Mouse (Mus musculus) neutrophil, adult 83 days (primary cell): ENCODE measurements around the gene Olfr1215. TPM values are rescaled to one million over a fixed set of nuclear protein-coding genes. Genes with fewer than 3 reads are reported as not detected.

ENCODE experiments used
- total RNA-seq, 2 experiments: library from RNA; stranded (reverse); gene quantifications; one replicate each; pipeline ENCODE4 v1.2.4; 2023

Gene Olfr1215
- not detected for total RNA-seq

GRCm38 (mm10) chr2:89006873-89007272 is at the start of gene Olfr1215:
Gene Olfr1215 (minus strand): TSS chr2:89006973.

GRCm38 (mm10) chr2:89031965-89032364 is 25.2 kb upstream of the Olfr1215 start, which contains the start of gene Olfr1217:
Gene Olfr1217 (minus strand): TSS chr2:89032065.

GRCm38 (mm10) chr2:89018240-89018639 is 11.5 kb upstream of the Olfr1215 start, which contains the start of gene Olfr1216:
Gene Olfr1216 (minus strand): TSS chr2:89018340.

GRCm38 (mm10) chr2:88992553-88992952 is 14.2 kb downstream of the Olfr1215 start, which contains the start of gene Olfr1214:
Gene Olfr1214 (minus strand): TSS chr2:88992653.

GRCm38 (mm10) chr2:88980181-88980580 is 26.6 kb downstream of the Olfr1215 start, which contains the start of gene Gm13762:
Gene Gm13762 (minus strand): TSS chr2:88980281.

GRCm38 (mm10) chr2:88953669-88954068 is 53.1 kb downstream of the Olfr1215 start, which contains the start of gene Olfr1212:
Gene Olfr1212 (plus strand): TSS chr2:88953969.

Other genes with a start within 250 kb of the Olfr1215 start
- gene Olfr1199, start 246.5 kb downstream of the Olfr1215 start, total RNA-seq = not detected
- gene Olfr1200, start 236.5 kb downstream of the Olfr1215 start, total RNA-seq = not detected
- gene Olfr1201, start 213.9 kb downstream of the Olfr1215 start, total RNA-seq = not detected
- not detected for gene Olfr1202, start 192.5 kb downstream of the Olfr1215 start, total RNA-seq
- gene Olfr1205, start 177.2 kb downstream of the Olfr1215 start, total RNA-seq = not detected
- not detected for gene Olfr1204, start 157.7 kb downstream of the Olfr1215 start, total RNA-seq
- not detected for gene Olfr1206, start 143.7 kb downstream of the Olfr1215 start, total RNA-seq
- gene Olfr1208, start 104.7 kb downstream of the Olfr1215 start, total RNA-seq = not detected
- not detected for gene Olfr1209, start 91.8 kb downstream of the Olfr1215 start, total RNA-seq
- not detected for gene Olfr1211, start 68.9 kb downstream of the Olfr1215 start, total RNA-seq
- not detected for gene Olfr1212, start 53.0 kb downstream of the Olfr1215 start, total RNA-seq
- not detected for gene Gm13762, start 26.7 kb downstream of the Olfr1215 start, total RNA-seq
- not detected for gene Olfr1214, start 14.3 kb downstream of the Olfr1215 start, total RNA-seq
- not detected for gene Olfr1216, start 11.4 kb upstream of the Olfr1215 start, total RNA-seq
- not detected for gene Olfr1217, start 25.1 kb upstream of the Olfr1215 start, total RNA-seq
- gene Olfr1218, start 54.2 kb upstream of the Olfr1215 start, total RNA-seq = not detected
- not detected for gene Olfr1219, start 76.5 kb upstream of the Olfr1215 start, total RNA-seq
- not detected for gene Olfr1220, start 99.9 kb upstream of the Olfr1215 start, total RNA-seq
- not detected for gene Olfr1221, start 110.3 kb upstream of the Olfr1215 start, total RNA-seq
- gene Olfr1222, start 126.1 kb upstream of the Olfr1215 start, total RNA-seq = not detected
- gene Olfr1223, start 144.6 kb upstream of the Olfr1215 start, total RNA-seq = not detected
- not detected for gene Olfr1224-ps1, start 157.1 kb upstream of the Olfr1215 start, total RNA-seq
- not detected for gene Olfr1225, start 167.7 kb upstream of the Olfr1215 start, total RNA-seq
- not detected for gene Olfr1226, start 193.1 kb upstream of the Olfr1215 start, total RNA-seq
- not detected for gene Olfr1228, start 247.1 kb upstream of the Olfr1215 start, total RNA-seq